Mouse (Mus musculus) urinary bladder, postnatal 10 days (tissue): ENCODE results near the gene Capza1.
"Not testable (repeated sequence)": the region's sequence is repeated elsewhere in the genome, so short reads cannot be mapped to it uniquely, and the experiment has no call there.

Experiments used
- DNase-seq: peaks from one replicate; pipeline ENCODE4 v3.0.0; 2022; ENCODE audit warnings: low spot score

The Capza1 gene

GRCm38 (mm10) chr3:104863786-104864650 is at the start of gene Capza1, which contains the start of gene St7l:
Gene Capza1 (minus strand): TSS chr3:104864505.
Gene St7l (plus strand): TSS chr3:104864005.
- peak; percentile 65 for DNase-seq

- no peak for DNase-seq
Observed at GRCm38 (mm10) chr3:104909195-104909594, 44.9 kb upstream of the Capza1 start.

DNA sequence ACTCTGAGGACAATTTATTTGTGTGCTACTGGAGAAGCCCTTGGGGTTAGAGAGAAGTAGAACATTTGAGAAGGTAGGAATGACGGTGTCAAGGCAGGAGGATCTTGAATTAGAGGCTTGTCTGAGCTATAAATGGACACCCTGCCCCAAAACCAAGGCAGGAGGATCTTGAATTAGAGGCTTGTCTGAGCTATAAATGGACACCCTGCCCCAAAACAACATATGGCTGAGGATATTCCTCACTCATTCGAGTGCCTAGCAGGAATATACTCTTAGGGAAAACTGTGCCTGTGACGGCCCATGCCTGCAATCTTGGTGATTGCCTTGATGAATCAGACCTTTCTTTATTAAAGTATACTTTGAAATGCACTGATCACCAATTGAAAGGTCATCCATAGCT is 41.7 kb upstream of the Capza1 start:
- no peak for DNase-seq

- no peak for DNase-seq
Observed at GRCm38 (mm10) chr3:104905389-104905788, 41.1 kb upstream of the Capza1 start.

DNA sequence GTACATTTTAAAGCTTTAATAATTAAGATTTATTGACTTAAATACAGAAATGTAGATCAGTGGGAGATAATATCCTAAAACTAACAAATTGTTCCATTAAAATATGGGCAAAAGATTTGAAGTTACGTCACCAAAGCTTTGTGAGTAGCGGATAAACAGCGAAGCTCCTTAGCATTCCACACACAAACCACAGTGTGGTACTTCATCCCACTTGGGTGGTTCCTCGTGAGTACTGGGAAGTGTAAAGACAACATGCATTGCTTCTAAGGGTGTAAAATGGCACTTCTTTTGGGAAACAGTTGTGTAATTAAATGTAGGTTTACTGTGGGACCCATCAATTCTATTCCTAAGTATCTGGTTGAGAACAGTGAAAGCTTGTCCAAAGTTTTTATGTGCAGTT is 36.8 kb upstream of the Capza1 start:
- DNase-seq: no peak

GRCm38 (mm10) chr3:104896141-104896540 is 31.8 kb upstream of the Capza1 start:
- no peak for DNase-seq

DNA sequence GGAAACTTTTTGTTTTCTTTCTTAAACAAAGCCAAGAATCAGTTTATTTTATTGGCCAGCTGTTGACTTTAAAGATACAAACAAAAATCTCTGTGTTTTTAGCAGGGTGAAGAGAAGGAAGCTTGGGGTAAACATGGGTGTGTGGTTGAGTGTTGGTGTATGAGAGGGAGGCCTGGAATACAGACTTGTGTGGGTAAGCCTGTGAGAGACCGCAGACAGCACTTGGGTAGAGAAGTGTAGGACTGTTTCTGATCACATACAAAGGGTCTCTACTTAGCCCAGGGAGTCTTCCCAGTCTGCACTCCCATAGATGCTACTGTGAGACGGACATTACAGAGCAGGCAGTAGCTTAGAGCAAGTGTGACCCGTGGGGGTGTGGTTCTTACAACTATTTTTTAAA is 24.3 kb upstream of the Capza1 start:
- DNase-seq: no peak

DNA sequence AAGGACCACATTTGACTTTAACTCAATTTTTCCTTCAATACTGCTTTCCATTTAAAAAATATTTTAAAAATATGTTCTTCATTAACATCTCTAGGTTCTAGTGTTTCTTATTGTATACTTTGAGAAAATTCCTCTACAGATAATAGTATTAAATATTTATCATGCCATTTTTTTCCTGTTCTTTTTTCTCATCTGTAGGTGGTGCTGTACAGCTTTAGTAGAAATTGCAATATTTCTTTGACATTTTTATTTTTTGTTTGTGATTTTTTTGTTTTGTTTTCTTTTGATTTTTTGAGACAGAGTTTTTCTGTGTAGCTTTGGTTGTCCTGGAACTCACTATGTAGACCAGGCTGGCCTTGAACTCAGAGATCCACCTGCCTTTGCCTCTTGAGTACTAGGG is 5.3 kb upstream of the Capza1 start:
- DNase-seq: no peak

- not testable (repeated sequence) for DNase-seq
Observed at GRCm38 (mm10) chr3:104866674-104867073, 2.4 kb upstream of the Capza1 start.

- no peak for DNase-seq
Observed at GRCm38 (mm10) chr3:104865341-104865788, 1.1 kb upstream of the Capza1 start.

GRCm38 (mm10) chr3:104864651-104865340 is 491 bp upstream of the Capza1 start:
- peak; percentile 71 for DNase-seq

DNA sequence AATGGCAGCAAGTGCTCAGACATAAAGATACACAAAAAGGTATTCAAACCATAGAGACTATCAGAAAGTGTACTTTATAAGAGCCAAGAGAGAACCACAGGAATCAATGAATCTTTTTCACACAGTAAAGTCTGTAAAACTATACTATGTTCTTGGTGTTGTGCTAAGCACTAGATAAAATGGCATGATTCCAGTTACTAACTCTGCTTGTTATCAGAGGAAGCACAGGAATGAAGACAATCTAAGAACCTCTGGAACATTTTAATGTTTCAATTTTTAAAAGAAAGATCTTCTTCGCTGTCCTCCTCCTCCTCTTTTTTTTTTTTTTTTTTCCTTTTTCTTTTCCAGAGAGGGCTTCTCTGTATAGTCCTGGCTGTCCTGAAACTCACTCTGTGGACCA is 5.7 kb downstream of the Capza1 start:
- no peak for DNase-seq

DNA sequence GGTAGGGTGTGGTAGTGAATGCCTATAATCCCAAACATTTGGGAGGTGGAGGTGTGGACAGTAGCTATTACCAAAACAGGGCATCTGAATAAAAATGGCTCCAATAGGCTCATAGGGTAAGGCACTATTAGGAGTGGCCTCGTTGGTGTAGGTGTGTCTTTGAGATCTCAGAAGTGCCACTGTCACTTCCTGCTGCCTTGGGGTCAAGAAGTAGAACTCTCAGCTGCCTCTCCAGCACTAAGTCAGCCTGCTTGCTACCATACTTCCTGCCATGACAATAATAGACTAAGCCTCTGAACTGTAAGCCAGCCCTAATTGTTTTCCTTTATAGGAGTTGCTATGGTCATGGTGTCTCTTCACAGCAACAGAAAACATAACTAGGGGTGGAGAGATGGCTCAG is 8.2 kb downstream of the Capza1 start:
- no peak for DNase-seq

GRCm38 (mm10) chr3:104854866-104855265 is 9.4 kb downstream of the Capza1 start:
- DNase-seq: no peak

DNA sequence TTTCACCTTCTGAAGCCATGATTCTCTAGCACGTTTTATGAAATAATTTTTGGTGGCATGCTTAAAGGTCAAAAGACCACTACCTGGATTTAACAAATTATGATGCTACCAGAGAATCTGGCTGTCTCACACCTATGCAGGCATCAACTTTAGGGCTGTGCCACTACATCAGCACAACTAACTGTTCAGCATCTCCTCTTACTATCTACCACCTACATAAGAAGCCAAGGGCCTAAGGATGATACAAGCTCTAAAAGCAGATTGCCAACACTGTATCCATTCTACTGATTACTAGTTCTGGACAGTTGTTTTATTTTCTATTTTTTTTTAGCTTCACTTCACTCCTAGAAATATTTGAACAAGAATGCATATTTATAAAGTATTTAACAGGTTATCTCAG is 9.8 kb downstream of the Capza1 start:
- no peak for DNase-seq

DNA sequence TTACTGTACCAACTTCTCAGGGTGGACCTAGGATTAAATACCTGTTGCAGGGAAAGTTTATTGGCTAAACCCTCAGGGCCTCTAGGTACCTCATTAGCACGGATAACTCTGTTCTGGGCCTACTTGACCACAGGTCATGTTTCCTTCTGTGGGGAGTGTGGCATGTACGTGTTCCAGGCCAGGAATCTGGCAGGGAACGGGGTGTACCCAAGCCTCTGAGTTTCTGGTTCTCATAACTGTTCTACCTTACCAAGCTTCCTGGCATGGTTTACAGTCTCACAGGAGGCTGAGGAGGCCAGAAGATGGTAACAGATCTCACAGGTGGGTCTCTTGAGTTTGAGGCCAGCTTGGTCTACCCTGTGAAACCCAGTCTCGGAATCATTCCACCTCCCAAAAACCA is 17.7 kb downstream of the Capza1 start:
- DNase-seq: no peak

- DNase-seq: no peak
Observed at GRCm38 (mm10) chr3:104841049-104841448, 23.3 kb downstream of the Capza1 start.

DNA sequence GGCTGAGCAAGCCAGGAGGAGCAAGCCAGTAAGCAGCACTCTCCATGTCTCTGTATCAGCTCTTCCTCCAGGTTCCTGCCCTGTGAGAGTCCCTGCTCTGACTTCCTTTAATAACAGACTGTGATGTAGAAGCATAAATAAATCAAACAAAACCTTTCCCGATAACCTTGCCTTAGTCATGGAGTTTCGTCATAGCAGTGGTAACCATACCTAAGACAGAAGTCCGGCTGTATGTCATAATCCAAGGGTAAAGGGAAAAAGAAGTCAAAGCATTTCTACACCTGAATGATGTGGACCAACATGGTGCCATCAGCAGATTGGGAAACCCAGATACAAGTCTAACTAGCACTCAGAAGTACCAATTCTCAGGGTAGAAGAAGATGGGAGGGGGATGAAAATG is 28.5 kb downstream of the Capza1 start:
- no peak for DNase-seq

DNA sequence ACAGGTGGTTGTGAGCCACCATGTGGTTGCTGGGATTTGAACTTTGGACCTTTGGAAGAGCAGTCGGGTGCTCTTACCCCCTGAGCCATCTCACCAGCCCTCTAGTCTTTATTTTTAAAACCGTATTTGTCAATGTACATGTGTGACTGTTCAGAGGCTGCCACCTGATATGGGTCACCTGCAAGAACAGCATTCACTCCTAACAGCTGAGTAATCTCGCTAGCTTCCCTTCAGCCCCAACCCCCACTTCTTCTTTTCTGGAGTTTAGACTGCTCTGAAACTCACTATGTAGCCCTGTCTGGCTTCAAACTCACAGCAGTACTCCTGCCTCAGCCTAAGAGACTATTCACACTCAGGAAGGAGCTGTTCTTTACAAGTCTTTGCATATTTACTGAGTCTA is 41.9 kb downstream of the Capza1 start:
- DNase-seq: no peak

GRCm38 (mm10) chr3:104820426-104820825 is 43.9 kb downstream of the Capza1 start:
- no peak for DNase-seq

- no peak for DNase-seq
Observed at GRCm38 (mm10) chr3:104818749-104819134, 45.6 kb downstream of the Capza1 start.

GRCm38 (mm10) chr3:104817991-104818748 is 46.1 kb downstream of the Capza1 start, which contains the start of gene Mov10:
Gene Mov10 (minus strand): TSS chr3:104818563.
- DNase-seq: no peak
